Mouse (Mus musculus) embryonic facial prominence, embryonic 15.5 days (tissue): ENCODE data around the gene Pdcl2. TPM values are rescaled to one million over a fixed set of nuclear protein-coding genes. Genes with fewer than 3 reads are reported as not detected.
A peak's percentile ranks its signal among the peaks of the same experiment; 100 is the strongest.

Experiments used
- ATAC-seq: fragments of 200-750 bp; cut with Nextera tagmentation; 2 replicates; pipeline ENCODE4 v1.8.0; 2017; ENCODE audit warnings: low read depth, moderate TSS enrichment; ENCODE audit not compliant: insufficient number of reproducible peaks, low FRiP score, low TSS enrichment
- H3K27ac ChIP-seq: fragments of 300-500 bp; sonication (generic); replicated peaks from 2 replicates; pipeline ENCODE4 v1.5.1; 2015; ENCODE audit warnings: mild to moderate bottlenecking, inconsistent platforms
- H3K27me3 ChIP-seq: fragments of 300-500 bp; sonication (generic); 2 replicates; pipeline ENCODE4 v1.6.1; 2015; ENCODE audit warnings: inconsistent platforms
- H3K36me3 ChIP-seq: fragments of 300-500 bp; sonication (generic); 2 replicates; pipeline ENCODE4 v1.6.1; 2015; ENCODE audit warnings: mild to moderate bottlenecking, inconsistent platforms
- H3K4me1 ChIP-seq: fragments of 300-500 bp; sonication (generic); 2 replicates; pipeline ENCODE4 v1.6.1; 2015; ENCODE audit warnings: inconsistent platforms
- H3K4me2 ChIP-seq: fragments of 300-500 bp; sonication (generic); replicated peaks from 2 replicates; pipeline ENCODE4 v1.6.1; 2015; ENCODE audit warnings: mild to moderate bottlenecking, inconsistent platforms
- H3K4me3 ChIP-seq: fragments of 300-500 bp; sonication (generic); replicated peaks from 2 replicates; pipeline ENCODE4 v1.5.1; 2015; ENCODE audit warnings: mild to moderate bottlenecking, inconsistent platforms
- H3K9ac ChIP-seq: fragments of 300-500 bp; sonication (generic); 2 replicates; pipeline ENCODE4 v1.6.1; 2015; ENCODE audit warnings: inconsistent platforms
- H3K9me3 ChIP-seq: fragments of 300-500 bp; sonication (generic); replicated peaks from 2 replicates; pipeline ENCODE4 v1.6.1; 2016; ENCODE audit warnings: inconsistent platforms
- WGBS: fragments of 180-500 bp; shearing (Covaris S2); methylation state at CpG from one replicate; pipeline ENCODE4 v1.1.7; 2015; 5-methylcytosine and 5-hydroxymethylcytosine counted together
- polyA plus RNA-seq: library from polyadenylated mRNA; unstranded; fragments of >200 nt; fragmentation: Nextera tagmentation; extraction: Ambion mirVana; gene quantifications from 2 replicates; pipeline ENCODE4 v1.2.1, GENCODE M21; 2015

Pdcl2 gene
- not detected in 2 replicates for polyA plus RNA-seq

DNA sequence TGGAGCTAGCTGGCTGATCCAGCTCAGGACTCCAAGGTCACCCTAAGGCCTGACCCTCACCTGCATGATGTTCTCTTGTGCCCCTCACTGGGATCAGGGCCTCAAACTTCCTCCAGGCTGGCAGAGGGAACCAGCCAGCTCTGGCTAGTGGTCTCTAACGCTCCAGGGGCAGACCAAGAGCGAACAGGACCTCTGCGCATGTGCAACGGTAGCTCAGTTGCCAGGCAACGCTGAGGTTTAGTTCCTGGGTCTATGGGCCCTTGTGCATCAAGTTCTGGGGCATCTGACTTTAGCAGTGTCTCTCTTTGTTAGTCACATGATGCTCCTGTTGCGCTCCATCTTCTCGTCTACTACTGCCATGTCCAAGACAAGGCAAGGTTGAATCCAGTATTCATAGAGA, at the start of gene Pdcl2:
Pdcl2 (minus strand) TSS at position 204 of the 400 bp plus-strand sequence.
- ATAC-seq, result no peak
- Histone ChIP-seq H3K9me3 (no peaks in the 10 kb centered on the region), H3K27ac (no peak within 1 kb of the TSS), H3K4me3 (no peak within 1 kb of the TSS), H3K9ac (no peak within 1 kb of the TSS), H3K27me3 (no peaks in the 10 kb centered on the region), H3K36me3 (no peaks in the 10 kb centered on the region), H3K4me1 (no peaks in the 10 kb centered on the region), H3K4me2 (no peak within 1 kb of the TSS)
- WGBS, result 91% methylated on average over 7 of the region's 7 CpGs

- H3K9ac ChIP-seq, result no peak overlapping the region
- H3K4me3 ChIP-seq, result no peak overlapping the region
- H3K27ac ChIP-seq, result no peak overlapping the region
- H3K9me3 ChIP-seq, result no peaks in the 10 kb centered on the region
- no peak overlapping the region for H3K4me2 ChIP-seq
- no peak for ATAC-seq
- H3K27me3 ChIP-seq, result no peaks in the 10 kb centered on the region
- 42% methylated on average over 3 of the region's 3 CpGs for WGBS
- no peaks in the 10 kb centered on the region for H3K4me1 ChIP-seq
- H3K36me3 ChIP-seq, result no peaks in the 10 kb centered on the region
These were observed 48.3 kb upstream of the Pdcl2 start for GRCm38 (mm10) chr5:76379216-76379615.

DNA sequence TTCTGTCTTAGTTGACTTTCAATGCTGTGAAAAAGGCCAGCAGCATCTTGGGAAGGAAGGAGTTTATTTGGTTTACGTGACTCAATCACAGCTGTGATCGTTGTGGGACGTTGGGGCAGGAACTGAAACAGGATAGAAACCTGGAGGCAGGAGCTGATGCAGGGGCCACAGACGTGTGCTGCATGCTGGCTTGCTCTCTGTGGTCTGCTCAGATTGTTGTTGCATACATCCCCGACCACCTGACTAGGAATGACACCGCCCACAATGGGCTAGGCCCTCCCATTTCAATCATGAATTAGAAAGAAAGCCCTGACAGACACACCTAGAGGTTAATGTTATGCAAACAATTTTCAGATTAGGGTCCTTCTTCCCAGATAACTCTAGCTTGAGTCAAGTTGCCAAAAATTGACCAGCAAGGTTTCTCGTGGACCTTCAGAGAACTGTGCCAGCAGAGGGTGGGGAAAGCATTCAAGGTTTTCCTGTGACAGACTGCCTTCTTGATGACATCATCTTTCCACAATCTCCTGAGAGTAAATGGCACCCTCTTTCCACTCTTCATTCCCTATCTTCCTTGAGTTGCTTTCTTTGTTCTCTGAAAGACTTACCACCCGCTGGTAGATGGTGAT, 38.4 kb upstream of the Pdcl2 start:
- H3K9ac ChIP-seq, result no peak overlapping the region
- no peak overlapping the region for H3K4me2 ChIP-seq
- peaks cover 9% of the 10 kb centered on the region for H3K27me3 ChIP-seq
- 75% methylated on average over 8 of the region's 8 CpGs for WGBS
- H3K4me3 ChIP-seq, result no peak overlapping the region
- no peaks in the 10 kb centered on the region for H3K9me3 ChIP-seq
- H3K4me1 ChIP-seq, result peaks cover under 1% of the 10 kb centered on the region; the same call in 1 of the 2 replicates
- ATAC-seq, result no peak
- H3K36me3 ChIP-seq, result no peaks in the 10 kb centered on the region
- H3K27ac ChIP-seq, result no peak overlapping the region

DNA sequence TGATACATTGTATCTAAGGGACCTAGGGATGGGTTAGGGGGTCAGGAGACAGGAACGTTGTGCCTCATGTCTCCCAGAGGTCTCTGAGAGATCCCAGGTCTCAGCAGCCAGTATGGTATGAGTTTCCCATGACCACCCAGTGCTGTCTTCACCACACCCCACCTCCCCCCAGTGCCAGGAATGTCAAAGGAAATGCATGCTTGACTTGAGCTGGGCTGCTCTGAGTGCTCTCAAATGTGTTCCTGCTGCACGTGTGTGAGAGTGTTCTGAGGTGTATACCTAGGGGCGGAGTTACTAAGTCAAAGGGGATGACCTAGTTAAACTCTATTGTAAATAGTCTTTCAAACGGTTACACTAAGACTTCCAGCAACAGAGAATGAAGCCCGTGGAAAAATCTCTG, 34.5 kb upstream of the Pdcl2 start:
- Histone ChIP-seq H3K9ac (no peak overlapping the region), H3K4me1 (peaks cover 15% of the 10 kb centered on the region), H3K27ac (no peak overlapping the region), H3K27me3 (peaks cover 22% of the 10 kb centered on the region), H3K36me3 (no peaks in the 10 kb centered on the region), H3K4me2 (no peak overlapping the region), H3K4me3 (no peak overlapping the region), H3K9me3 (no peaks in the 10 kb centered on the region)
- no peak for ATAC-seq
- 54% methylated on average over 5 of the region's 5 CpGs for WGBS

- ATAC-seq, result no peak
- peak within 1 kb of the TSS; percentile 26 for H3K4me3 ChIP-seq
- H3K27ac ChIP-seq, result no peak within 1 kb of the TSS
- no peaks in the 10 kb centered on the region for H3K9me3 ChIP-seq
- H3K4me1 ChIP-seq, result peaks cover 15% of the 10 kb centered on the region
- 4% methylated on average over 35 of the region's 35 CpGs for WGBS
- no peaks in the 10 kb centered on the region for H3K36me3 ChIP-seq
- peak within 1 kb of the TSS; percentile 51 for H3K4me2 ChIP-seq
- H3K27me3 ChIP-seq, result peaks cover 22% of the 10 kb centered on the region
- no peak within 1 kb of the TSS for H3K9ac ChIP-seq
These were observed 32.6 kb upstream of the Pdcl2 start, which contains the start of gene Nmu for GRCm38 (mm10) chr5:76363453-76364104. Gene Nmu (minus strand): TSS chr5:76363788.

DNA sequence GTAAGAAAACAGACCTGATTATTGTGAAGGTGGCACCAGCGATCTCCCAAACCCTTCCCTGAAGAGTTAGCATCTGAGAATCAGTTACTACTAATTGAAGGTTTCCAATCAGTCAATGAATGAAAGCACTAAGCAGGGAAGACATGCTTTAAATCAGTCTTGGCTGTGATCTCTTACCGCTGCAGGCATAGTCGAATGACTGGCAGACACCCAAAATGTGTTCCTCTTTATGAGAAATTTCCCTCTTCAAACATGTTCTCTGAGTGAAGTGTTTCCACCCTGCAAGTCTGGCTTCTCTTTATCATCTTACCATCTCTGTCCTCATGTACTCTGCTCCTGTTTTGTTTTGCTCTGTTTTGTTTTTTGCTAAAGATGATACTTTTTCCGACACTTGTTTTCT, 29.8 kb upstream of the Pdcl2 start:
- Histone ChIP-seq H3K4me1 (peaks cover 15% of the 10 kb centered on the region), H3K9ac (no peak overlapping the region), H3K27ac (no peak overlapping the region), H3K4me2 (no peak overlapping the region), H3K4me3 (no peak overlapping the region), H3K36me3 (no peaks in the 10 kb centered on the region), H3K9me3 (no peaks in the 10 kb centered on the region), H3K27me3 (peaks cover 22% of the 10 kb centered on the region)
- WGBS, result 49% methylated on average over 4 of the region's 4 CpGs
- ATAC-seq, result no peak

DNA sequence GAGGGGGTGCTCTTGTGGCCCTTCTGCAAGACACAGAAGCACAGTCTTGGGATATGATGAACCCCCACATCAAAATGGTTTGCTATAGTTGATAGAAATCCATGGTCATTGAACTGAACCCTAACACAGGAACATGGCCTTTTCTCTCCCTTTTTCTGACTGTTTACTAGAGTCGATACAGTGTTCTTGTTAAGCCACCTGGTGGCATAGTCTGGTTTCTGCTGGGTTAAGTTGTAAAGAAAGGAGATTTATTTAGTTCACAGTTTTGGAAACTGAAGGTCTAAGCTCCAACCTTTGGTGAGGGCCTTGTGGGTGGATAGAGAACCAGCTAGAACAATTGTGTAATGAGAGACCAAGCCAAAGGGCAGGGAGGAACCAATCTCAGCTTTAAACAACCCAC, 29.1 kb upstream of the Pdcl2 start:
- Histone ChIP-seq H3K27ac (no peak overlapping the region), H3K9ac (no peak overlapping the region), H3K27me3 (peaks cover 18% of the 10 kb centered on the region), H3K4me3 (no peak overlapping the region), H3K36me3 (no peaks in the 10 kb centered on the region), H3K4me2 (no peak overlapping the region), H3K9me3 (no peaks in the 10 kb centered on the region), H3K4me1 (peaks cover 15% of the 10 kb centered on the region)
- 77% methylated on average over 1 of the region's 1 CpGs for WGBS
- no peak for ATAC-seq

DNA sequence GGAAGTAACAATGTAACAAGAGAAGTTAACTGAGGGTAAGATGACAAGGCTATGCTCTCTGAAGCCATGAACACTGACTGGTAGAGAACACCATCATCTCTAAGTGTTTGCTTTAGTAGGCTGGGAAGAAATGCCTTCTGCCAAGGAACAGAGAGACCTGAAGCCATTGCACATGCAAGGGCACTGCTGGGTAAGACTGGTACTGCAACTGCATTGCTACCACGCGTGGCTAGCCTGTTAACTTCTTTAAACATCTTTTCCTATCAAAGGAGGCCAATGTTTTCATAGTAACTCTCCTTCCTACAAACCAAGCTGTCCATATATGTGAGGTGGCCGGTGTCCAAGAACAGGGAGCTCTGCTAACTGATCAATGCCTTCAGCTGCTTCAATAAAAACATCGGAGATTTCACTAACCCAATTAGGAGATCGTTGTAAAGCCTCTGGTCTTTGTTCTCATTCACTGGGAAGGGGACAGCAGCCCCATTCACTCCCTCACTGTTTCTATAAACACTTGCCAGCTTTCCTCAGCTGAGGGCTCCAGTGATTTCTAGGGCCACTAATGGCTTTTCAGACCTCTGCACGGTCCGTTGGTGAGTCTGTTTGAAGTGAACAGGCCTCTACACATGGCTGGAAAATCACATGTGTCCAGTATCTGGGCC, 21.1 kb upstream of the Pdcl2 start:
- Histone ChIP-seq H3K4me2 (no peak overlapping the region), H3K9me3 (no peaks in the 10 kb centered on the region), H3K27me3 (no peaks in the 10 kb centered on the region), H3K27ac (no peak overlapping the region), H3K9ac (no peak overlapping the region), H3K36me3 (no peaks in the 10 kb centered on the region), H3K4me3 (no peak overlapping the region), H3K4me1 (no peaks in the 10 kb centered on the region)
- ATAC-seq, result no peak
- WGBS, result 67% methylated on average over 7 of the region's 7 CpGs

GRCm38 (mm10) chr5:76351537-76351936, 20.6 kb upstream of the Pdcl2 start:
- no peak overlapping the region for H3K4me3 ChIP-seq
- no peaks in the 10 kb centered on the region for H3K4me1 ChIP-seq
- no peaks in the 10 kb centered on the region for H3K9me3 ChIP-seq
- no peak for ATAC-seq
- H3K4me2 ChIP-seq, result no peak overlapping the region
- H3K27ac ChIP-seq, result no peak overlapping the region
- 77% methylated on average over 5 of the region's 5 CpGs for WGBS
- no peaks in the 10 kb centered on the region for H3K36me3 ChIP-seq
- H3K9ac ChIP-seq, result no peak overlapping the region
- H3K27me3 ChIP-seq, result no peaks in the 10 kb centered on the region

GRCm38 (mm10) chr5:76346137-76346536, 15.2 kb upstream of the Pdcl2 start:
- WGBS, result 46% methylated on average over 2 of the region's 2 CpGs

GRCm38 (mm10) chr5:76340931-76341330, 10.0 kb upstream of the Pdcl2 start:
- H3K4me1 ChIP-seq, result no peaks in the 10 kb centered on the region
- no peak overlapping the region for H3K9ac ChIP-seq
- H3K4me3 ChIP-seq, result no peak overlapping the region
- no peaks in the 10 kb centered on the region for H3K36me3 ChIP-seq
- 74% methylated on average over 2 of the region's 2 CpGs for WGBS
- no peaks in the 10 kb centered on the region for H3K9me3 ChIP-seq
- H3K4me2 ChIP-seq, result no peak overlapping the region
- no peak overlapping the region for H3K27ac ChIP-seq
- H3K27me3 ChIP-seq, result no peaks in the 10 kb centered on the region
- no peak for ATAC-seq

More at GRCm38 (mm10) chr5:76346137-76346536, 15.2 kb upstream of the Pdcl2 start:
- H3K4me3 ChIP-seq, result no peak overlapping the region
- no peaks in the 10 kb centered on the region for H3K27me3 ChIP-seq
- H3K27ac ChIP-seq, result 0 out of 2 replicates have a peak overlapping the region, but pooled peaks have one; percentile 5
- no peaks in the 10 kb centered on the region for H3K9me3 ChIP-seq
- no peaks in the 10 kb centered on the region for H3K36me3 ChIP-seq
- H3K4me2 ChIP-seq, result no peak overlapping the region
- ATAC-seq, result 0 out of 2 replicates have a peak, but pooled peaks have one; percentile 43
- no peak overlapping the region for H3K9ac ChIP-seq
- H3K4me1 ChIP-seq, result no peaks in the 10 kb centered on the region
